Mouse (Mus musculus): ENCODE results near the gene Tmem135. TPM values are rescaled to one million over a fixed set of nuclear protein-coding genes. Genes with fewer than 3 reads are reported as not detected.

The Tmem135 gene
- total and polyA plus RNA-seq, 3 experiments, result 23.1 to 108 (median 25.1) TPM

DNA sequence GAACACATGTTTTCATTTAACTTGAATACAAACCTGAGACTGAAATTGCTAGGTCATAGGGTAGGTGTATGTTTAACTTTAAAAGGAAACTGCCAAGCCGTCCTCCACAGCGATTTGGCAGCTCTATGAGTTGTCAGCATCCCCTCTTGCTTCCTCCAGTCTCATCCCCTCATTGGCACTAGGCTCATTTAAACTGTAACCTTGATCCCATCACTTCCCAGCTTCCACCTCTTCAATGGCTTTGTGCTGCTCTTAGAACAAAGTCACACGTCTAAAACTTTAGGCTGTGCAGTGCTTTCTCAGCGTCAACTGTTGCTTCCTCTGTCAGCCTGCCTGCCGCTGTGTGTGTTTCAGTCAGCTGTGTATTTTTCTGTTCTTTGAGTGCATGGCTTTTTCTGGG is 23.1 kb upstream of the Tmem135 start:
- Histone ChIP-seq H3K36me3 (replicated peaks) (no peaks in the 10 kb centered on the region), H3K9me3 (replicated peaks) (no peaks in the 10 kb centered on the region), H3K4me3 (ENCODE audit: low read depth, low read length) (no peak overlapping the region), H3K4me1 (ENCODE audit: insufficient read depth, low read depth, low read length) (no peaks in the 10 kb centered on the region), H3K27me3 (ENCODE audit: insufficient read depth, low read length) (peaks cover 4% of the 10 kb centered on the region; the same call in 1 of the 2 replicates)
- no peak for ATAC-seq (ENCODE audit: extremely low read depth, insufficient number of reproducible peaks, low FRiP score, poor library complexity, severe bottlenecking)
- TF ChIP-seq POLR2AphosphoS5 (IDR thresholded peaks at IDR 0.05; ENCODE audit: insufficient replicate concordance, low read depth, low read length) (no peak), CTCF (IDR thresholded peaks at IDR 0.05; ENCODE audit: low read depth, low read length) (no peak), GATA2 (IDR thresholded peaks at IDR 0.05; ENCODE audit: borderline replicate concordance, low read depth, low read length) (no peak), GATA1 (IDR thresholded peaks at IDR 0.05; ENCODE audit: borderline replicate concordance, low read length) (no peak), TAL1 (conservative IDR thresholded peaks at IDR 0.05; ENCODE audit: low read depth, low read length) (no peak)
- no peak for DNase-seq (ENCODE audit: low spot score)

DNA sequence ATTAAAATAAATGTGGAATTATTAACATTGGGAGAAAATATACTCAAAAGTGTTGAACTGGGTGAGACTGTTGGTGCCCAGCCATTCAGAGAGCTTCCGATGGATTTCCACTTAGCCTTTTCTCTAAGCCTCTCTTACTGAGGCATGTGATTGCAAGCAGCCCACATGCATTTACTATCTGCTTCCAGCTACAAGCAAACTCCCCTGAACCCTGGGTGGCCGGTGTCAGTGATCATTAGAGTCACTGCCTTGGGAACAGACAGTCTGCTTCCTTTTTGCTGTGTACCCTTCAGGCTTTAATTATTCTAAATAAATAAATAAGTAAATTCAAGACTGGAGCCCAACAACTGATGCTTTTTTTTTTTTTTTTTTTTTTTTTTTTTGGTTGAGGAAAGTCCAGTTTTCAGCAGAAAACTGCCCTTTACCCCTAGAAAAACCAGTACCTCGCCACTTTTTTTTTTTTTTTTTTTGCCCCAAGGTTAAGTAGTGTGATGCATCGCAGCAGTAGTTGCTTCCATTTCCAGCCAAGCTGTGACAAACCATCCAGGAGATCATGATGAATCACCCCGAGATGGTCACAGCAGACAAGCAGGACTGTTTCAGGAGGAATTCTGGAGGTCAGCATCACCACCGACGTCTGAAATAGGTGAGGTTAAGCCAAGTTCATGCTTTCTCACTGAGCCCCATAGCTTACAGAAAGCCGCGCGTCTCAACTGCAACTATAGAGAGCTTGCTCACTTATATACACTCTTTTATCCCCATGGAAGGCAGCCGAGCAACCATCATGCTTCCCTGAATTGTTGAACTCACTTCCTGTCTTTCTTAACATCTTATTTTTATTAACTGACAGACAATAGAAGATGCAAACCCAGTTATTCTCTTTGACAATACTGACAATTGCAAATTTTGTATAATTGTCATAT is 22.0 kb upstream of the Tmem135 start:
- DNase-seq (ENCODE audit: low spot score) (no peak), ATAC-seq (ENCODE audit: extremely low read depth, insufficient number of reproducible peaks, low FRiP score, poor library complexity, severe bottlenecking) (no peak)
- no peaks in the 10 kb centered on the region for H3K4me1 ChIP-seq (ENCODE audit: insufficient read depth, low read depth, low read length)
- H3K36me3 ChIP-seq (replicated peaks), result no peaks in the 10 kb centered on the region
- H3K27me3 ChIP-seq (ENCODE audit: insufficient read depth, low read length), result peaks cover 4% of the 10 kb centered on the region; the same call in 1 of the 2 replicates
- no peaks in the 10 kb centered on the region for H3K9me3 ChIP-seq (replicated peaks)
- TF ChIP-seq CTCF (IDR thresholded peaks at IDR 0.05; ENCODE audit: low read depth, low read length), result no peak
- H3K4me3 ChIP-seq (ENCODE audit: low read depth, low read length), result no peak overlapping the region

DNA sequence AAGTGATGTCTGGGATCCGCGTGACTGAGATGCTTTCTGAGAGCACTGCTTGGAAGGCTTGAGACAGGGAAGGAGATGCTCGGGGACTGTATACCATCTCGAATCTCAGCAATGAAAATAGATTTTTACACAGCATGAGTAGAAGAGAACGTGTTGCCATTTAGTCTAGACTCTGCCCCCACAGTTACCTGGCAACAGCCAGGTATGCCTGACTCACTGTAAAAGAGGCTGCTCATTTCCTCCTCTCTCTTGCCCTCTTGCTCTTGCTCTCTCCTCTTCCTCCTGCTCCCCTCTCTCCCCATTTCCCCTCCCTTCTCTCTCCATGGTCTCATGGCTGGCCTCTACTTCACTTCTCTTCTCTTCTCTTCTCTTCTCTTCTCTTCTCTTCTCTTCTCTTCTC is 20.6 kb upstream of the Tmem135 start:
- no peak overlapping the region for H3K4me3 ChIP-seq (ENCODE audit: low read depth, low read length)
- no peak for DNase-seq (ENCODE audit: low spot score)
- H3K4me1 ChIP-seq (ENCODE audit: insufficient read depth, low read depth, low read length), result no peaks in the 10 kb centered on the region
- H3K27me3 ChIP-seq (ENCODE audit: insufficient read depth, low read length), result peaks cover 4% of the 10 kb centered on the region; the same call in 1 of the 2 replicates
- H3K36me3 ChIP-seq (replicated peaks), result no peaks in the 10 kb centered on the region
- ATAC-seq (ENCODE audit: extremely low read depth, insufficient number of reproducible peaks, low FRiP score, poor library complexity, severe bottlenecking), result no peak
- TF ChIP-seq POLR2AphosphoS5 (IDR thresholded peaks at IDR 0.05; ENCODE audit: insufficient replicate concordance, low read depth, low read length) (no peak), CTCF (IDR thresholded peaks at IDR 0.05; ENCODE audit: low read depth, low read length) (no peak), TAL1 (conservative IDR thresholded peaks at IDR 0.05; ENCODE audit: low read depth, low read length) (no peak), GATA2 (IDR thresholded peaks at IDR 0.05; ENCODE audit: borderline replicate concordance, low read depth, low read length) (no peak), GATA1 (IDR thresholded peaks at IDR 0.05; ENCODE audit: borderline replicate concordance, low read length) (no peak)
- no peaks in the 10 kb centered on the region for H3K9me3 ChIP-seq (replicated peaks)

DNA sequence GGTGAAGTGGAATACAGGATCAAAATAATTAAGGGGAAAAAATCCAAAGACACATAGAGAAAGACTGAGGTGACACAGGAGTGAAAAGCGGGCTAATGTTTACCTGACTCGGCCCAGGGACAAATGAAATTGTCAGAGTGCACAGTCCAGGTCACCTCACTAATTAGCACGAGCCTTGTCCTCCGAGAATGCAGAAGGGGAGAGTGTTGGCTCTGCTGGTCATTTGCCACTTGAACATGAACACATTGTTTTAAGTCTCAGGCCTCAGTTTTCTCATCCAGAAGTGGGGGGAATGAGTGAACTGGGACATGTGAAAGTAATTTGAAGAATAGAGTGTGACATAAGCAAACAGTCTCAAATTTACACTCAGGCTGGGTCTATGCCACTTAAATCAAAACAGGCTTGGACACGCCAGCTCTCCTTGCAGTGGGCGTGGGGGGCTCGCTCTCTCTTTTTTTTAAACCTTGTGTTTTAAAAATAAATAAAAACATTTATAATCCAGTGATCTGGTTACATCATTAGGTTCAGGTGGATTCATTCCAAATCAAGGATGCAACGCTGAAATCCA is 19.8 kb upstream of the Tmem135 start:
- no peak for TF ChIP-seq POLR2AphosphoS5 (IDR thresholded peaks at IDR 0.05; ENCODE audit: insufficient replicate concordance, low read depth, low read length)
- TF ChIP-seq CTCF (IDR thresholded peaks at IDR 0.05; ENCODE audit: low read depth, low read length), result no peak
- Histone ChIP-seq H3K9me3 (replicated peaks) (no peaks in the 10 kb centered on the region), H3K27me3 (ENCODE audit: insufficient read depth, low read length) (peaks cover 4% of the 10 kb centered on the region; the same call in 1 of the 2 replicates), H3K4me3 (ENCODE audit: low read depth, low read length) (no peak overlapping the region), H3K4me1 (ENCODE audit: insufficient read depth, low read depth, low read length) (no peaks in the 10 kb centered on the region), H3K36me3 (replicated peaks) (no peaks in the 10 kb centered on the region)
- DNase-seq (ENCODE audit: low spot score), result no peak
- no peak for ATAC-seq (ENCODE audit: extremely low read depth, insufficient number of reproducible peaks, low FRiP score, poor library complexity, severe bottlenecking)

DNA sequence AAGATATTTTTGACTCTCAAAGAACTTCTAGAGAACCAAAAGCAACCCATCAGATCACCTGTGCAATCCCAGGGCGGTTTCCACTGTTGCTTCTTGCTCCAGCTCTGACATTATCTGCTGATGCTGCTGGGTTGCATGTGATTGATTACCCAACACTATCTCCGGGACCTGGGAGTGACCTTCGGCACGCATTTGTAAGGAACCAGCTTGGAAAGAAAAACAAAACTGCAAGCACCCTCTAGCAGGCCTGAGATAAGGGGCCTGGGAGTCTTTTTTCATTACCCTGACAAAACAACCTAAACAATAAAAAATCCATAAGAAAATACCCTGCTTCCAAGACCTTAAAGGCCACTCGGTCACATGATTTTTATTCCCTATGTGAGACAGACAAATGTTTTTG is 19.2 kb upstream of the Tmem135 start:
- ATAC-seq (ENCODE audit: extremely low read depth, insufficient number of reproducible peaks, low FRiP score, poor library complexity, severe bottlenecking), result no peak

DNA sequence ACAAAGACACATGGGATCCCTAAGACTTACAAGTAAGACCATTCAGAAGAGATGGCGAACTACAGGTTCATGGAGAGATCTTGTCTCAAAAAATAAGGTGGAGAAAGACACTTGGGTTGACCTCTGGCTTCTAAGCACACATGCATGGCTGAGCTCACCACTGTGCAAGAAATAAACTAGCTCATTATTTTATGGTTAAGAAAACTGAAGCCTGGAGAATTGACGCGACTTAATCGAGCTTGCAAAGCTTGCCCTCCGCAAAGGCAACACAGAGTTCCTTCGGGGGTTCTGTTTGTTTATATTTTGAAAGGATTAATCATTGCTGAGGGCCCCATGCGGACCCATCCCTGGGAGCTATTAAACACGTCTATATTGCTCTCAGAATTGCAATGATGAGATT is 18.6 kb upstream of the Tmem135 start:
- DNase-seq (ENCODE audit: low spot score), result no peak
- no peak for ATAC-seq (ENCODE audit: extremely low read depth, insufficient number of reproducible peaks, low FRiP score, poor library complexity, severe bottlenecking)
- TF ChIP-seq CTCF (IDR thresholded peaks at IDR 0.05; ENCODE audit: low read depth, low read length) (no peak), GATA1 (IDR thresholded peaks at IDR 0.05; ENCODE audit: borderline replicate concordance, low read length) (no peak), TAL1 (conservative IDR thresholded peaks at IDR 0.05; ENCODE audit: low read depth, low read length) (no peak), POLR2AphosphoS5 (IDR thresholded peaks at IDR 0.05; ENCODE audit: insufficient replicate concordance, low read depth, low read length) (no peak), GATA2 (IDR thresholded peaks at IDR 0.05; ENCODE audit: borderline replicate concordance, low read depth, low read length) (no peak)
- no peaks in the 10 kb centered on the region for H3K4me1 ChIP-seq (ENCODE audit: insufficient read depth, low read depth, low read length)
- no peaks in the 10 kb centered on the region for H3K36me3 ChIP-seq (replicated peaks)
- H3K9me3 ChIP-seq (replicated peaks), result no peaks in the 10 kb centered on the region
- no peak overlapping the region for H3K4me3 ChIP-seq (ENCODE audit: low read depth, low read length)
- H3K27me3 ChIP-seq (ENCODE audit: insufficient read depth, low read length), result peaks cover 4% of the 10 kb centered on the region; the same call in 1 of the 2 replicates

More for the DNA sequence above, 19.2 kb upstream of the Tmem135 start:
- Histone ChIP-seq H3K4me1 (ENCODE audit: insufficient read depth, low read depth, low read length) (no peaks in the 10 kb centered on the region), H3K36me3 (replicated peaks) (no peaks in the 10 kb centered on the region), H3K27me3 (ENCODE audit: insufficient read depth, low read length) (peaks cover 4% of the 10 kb centered on the region; the same call in 1 of the 2 replicates), H3K4me3 (ENCODE audit: low read depth, low read length) (no peak overlapping the region), H3K9me3 (replicated peaks) (no peaks in the 10 kb centered on the region)
- TF ChIP-seq GATA1 (IDR thresholded peaks at IDR 0.05; ENCODE audit: borderline replicate concordance, low read length), result no peak
- no peak for TF ChIP-seq GATA2 (IDR thresholded peaks at IDR 0.05; ENCODE audit: borderline replicate concordance, low read depth, low read length)
- TF ChIP-seq TAL1 (conservative IDR thresholded peaks at IDR 0.05; ENCODE audit: low read depth, low read length), result no peak
- TF ChIP-seq CTCF (IDR thresholded peaks at IDR 0.05; ENCODE audit: low read depth, low read length), result no peak
- TF ChIP-seq POLR2AphosphoS5 (IDR thresholded peaks at IDR 0.05; ENCODE audit: insufficient replicate concordance, low read depth, low read length), result no peak
- DNase-seq (ENCODE audit: low spot score), result no peak

Measured in G1E (cell line).